Mouse (Mus musculus): ENCODE data around the gene BC147527. TPM values are rescaled to one million over a fixed set of nuclear protein-coding genes. Genes with fewer than 3 reads are reported as not detected.
"Not testable (repeated sequence)": the region's sequence is repeated elsewhere in the genome, so short reads cannot be mapped to it uniquely, and the experiment has no call there.

Gene BC147527
- 0.23 and 0.33 TPM in 2 replicates for polyA plus RNA-seq (2014; fragmentation: Nextera tagmentation; extraction: Ambion mirVana)

DNA sequence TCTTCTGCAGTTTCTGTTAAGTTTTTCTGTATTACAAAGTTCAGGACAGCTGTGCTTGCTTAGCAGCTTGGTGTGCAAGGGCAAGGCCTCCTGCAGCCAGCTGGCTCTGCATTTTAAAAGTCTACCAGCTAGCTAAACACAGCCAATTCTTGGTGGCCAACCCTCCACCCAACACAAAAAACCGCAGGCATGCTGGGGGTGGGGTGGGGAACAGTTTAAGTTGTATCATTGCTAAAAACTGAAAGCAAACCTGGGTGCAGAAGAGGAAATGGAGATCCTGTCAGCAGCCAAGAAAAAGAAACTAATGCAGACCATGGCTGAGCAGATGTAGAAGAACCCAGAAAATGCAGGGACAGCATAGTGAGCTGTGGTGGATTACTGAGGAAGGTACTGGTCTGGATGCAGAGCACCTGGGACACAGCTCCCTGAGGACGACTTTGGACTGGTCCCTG is at the start of gene BC147527:
Gene BC147527 (plus strand): TSS at position 402 of the 452 bp plus-strand sequence.
- ATAC-seq (no peak), DNase-seq (ENCODE audit: low spot score) (no peak)
- no peak within 1 kb of the TSS for H3K4me2 ChIP-seq (ENCODE audit: low read length)
- no peaks in the 10 kb centered on the region for H3K9me3 ChIP-seq (replicated peaks; ENCODE audit: control insufficient read depth, low read length)
- H3K36me3 ChIP-seq (ENCODE audit: control insufficient read depth, insufficient read depth, low read length) = no peaks in the 10 kb centered on the region
- H3K27me3 ChIP-seq (replicated peaks; ENCODE audit: control insufficient read depth, insufficient read depth, low read length) = no peaks in the 10 kb centered on the region
- no peak within 1 kb of the TSS for H3K4me3 ChIP-seq (ENCODE audit: low read depth, low read length)
- WGBS = 46% methylated on average over 2 of the region's 2 CpGs
- H3K9ac ChIP-seq (ENCODE audit: low read length) = no peak within 1 kb of the TSS
- H3K4me1 ChIP-seq (ENCODE audit: control insufficient read depth, insufficient read depth, low read length) = no peaks in the 10 kb centered on the region
- no peak within 1 kb of the TSS for H3K27ac ChIP-seq (ENCODE audit: low read depth, low read length)

DNA sequence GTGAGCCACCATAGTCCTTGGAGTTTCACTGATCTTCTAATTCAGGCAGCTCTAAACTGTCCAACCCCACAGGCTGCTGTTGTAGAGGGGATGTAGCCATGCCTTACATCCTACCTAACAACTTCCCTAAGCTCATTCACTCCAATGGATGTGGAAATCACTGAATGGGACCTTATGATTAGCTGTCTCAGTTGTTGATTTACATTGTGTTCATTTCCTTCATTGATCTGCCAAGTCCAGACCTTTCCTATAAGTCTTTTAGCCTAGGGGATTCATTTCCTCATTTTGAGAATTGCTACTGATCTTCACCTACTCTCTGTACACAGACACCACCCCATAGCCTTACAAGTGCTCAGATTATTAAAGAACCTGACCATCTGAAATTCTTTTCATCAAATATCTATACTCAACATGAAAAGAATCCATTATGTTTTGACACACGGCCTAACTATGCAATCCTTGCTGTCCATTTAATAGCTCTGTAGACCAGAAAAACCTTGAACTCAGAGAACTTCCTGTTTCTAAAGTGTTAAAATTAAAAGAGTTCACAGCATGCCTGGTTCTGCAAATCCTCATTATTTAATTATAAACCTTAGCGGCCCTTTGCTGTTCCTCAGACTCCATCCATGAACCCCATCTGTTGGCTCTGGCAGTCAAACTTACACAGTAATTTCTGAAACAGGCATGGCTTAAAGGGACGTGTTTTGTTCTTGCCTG is 48.8 kb upstream of the BC147527 start:
- H3K27ac ChIP-seq (ENCODE audit: low read depth, low read length); H3K36me3 ChIP-seq (ENCODE audit: control insufficient read depth, insufficient read depth, low read length); H3K27me3 ChIP-seq (replicated peaks; ENCODE audit: control insufficient read depth, insufficient read depth, low read length); DNase-seq (ENCODE audit: low spot score); H3K4me2 ChIP-seq (ENCODE audit: low read length); H3K9me3 ChIP-seq (replicated peaks; ENCODE audit: control insufficient read depth, low read length); H3K9ac ChIP-seq (ENCODE audit: low read length); ATAC-seq; H3K4me3 ChIP-seq (ENCODE audit: low read depth, low read length); H3K4me1 ChIP-seq (ENCODE audit: control insufficient read depth, insufficient read depth, low read length): not testable (repeated sequence)
- 83% methylated on average over 2 of the region's 3 CpGs for WGBS

DNA sequence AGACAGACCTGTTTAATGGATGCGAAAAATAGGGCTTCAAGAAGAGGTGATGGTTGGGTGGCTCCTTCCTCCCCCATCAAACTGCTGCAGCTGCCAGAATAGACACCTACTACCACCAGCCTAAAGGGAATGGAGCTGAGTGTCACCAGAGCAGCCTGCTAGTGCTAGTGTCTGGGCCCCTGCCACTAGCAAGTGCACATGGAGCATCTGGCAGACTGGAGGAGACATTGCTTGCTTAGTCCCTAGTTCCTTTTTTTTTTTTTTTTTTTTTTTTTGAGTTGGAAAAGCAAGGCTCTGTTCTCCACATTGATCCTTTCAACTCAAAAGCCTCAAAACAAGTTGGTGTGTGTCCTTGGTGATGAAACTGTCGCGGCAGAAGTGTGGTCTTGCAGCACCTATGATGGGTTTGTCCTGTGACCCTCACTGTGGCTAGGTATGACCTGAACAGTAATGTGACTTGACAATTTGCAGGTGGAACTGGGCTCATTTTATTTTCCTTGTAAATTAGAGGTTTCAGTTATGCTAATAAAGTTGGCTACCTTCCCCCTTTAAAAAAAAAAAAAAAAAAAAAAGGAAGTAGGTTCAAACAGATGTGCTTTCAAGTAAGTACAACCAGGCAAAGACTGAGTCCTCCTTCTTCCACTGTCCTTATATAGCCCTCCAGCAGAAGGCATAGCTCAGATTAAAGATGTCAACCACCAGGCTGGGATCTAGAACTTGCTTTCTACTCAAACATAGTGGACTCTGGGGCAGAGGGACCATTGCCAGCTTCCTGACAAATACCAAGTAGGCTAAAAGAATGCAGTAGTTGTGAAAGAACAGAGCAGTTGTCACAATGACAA is 41.2 kb upstream of the BC147527 start:
- 92% methylated on average over 3 of the region's 3 CpGs for WGBS
- ATAC-seq; H3K9me3 ChIP-seq (replicated peaks; ENCODE audit: control insufficient read depth, low read length); H3K4me1 ChIP-seq (ENCODE audit: control insufficient read depth, insufficient read depth, low read length); H3K27me3 ChIP-seq (replicated peaks; ENCODE audit: control insufficient read depth, insufficient read depth, low read length); DNase-seq (ENCODE audit: low spot score); H3K27ac ChIP-seq (ENCODE audit: low read depth, low read length); H3K4me3 ChIP-seq (ENCODE audit: low read depth, low read length); H3K4me2 ChIP-seq (ENCODE audit: low read length); H3K36me3 ChIP-seq (ENCODE audit: control insufficient read depth, insufficient read depth, low read length); H3K9ac ChIP-seq (ENCODE audit: low read length): not testable (repeated sequence)

DNA sequence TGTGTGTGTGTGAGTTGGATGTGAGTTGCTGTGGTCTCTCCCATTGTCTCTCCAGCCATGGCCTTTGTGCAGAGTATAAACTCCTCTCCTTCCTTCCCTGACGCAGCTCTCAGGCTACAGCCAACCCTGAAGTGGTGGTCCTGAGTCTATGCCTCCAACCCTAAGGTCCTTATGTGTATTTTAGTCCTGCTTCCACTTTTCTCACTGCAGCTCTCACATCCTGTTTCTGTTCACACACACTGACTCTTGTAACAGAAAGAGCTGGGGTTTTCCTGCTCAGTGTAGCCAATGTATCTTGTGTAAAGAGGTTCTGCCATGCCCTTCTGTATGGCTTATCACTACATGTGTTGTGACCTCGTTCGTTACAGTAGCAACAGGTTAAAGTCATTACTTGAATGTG is 40.5 kb upstream of the BC147527 start:
- H3K27me3 ChIP-seq (replicated peaks; ENCODE audit: control insufficient read depth, insufficient read depth, low read length); H3K36me3 ChIP-seq (ENCODE audit: control insufficient read depth, insufficient read depth, low read length); DNase-seq (ENCODE audit: low spot score); H3K9me3 ChIP-seq (replicated peaks; ENCODE audit: control insufficient read depth, low read length); H3K27ac ChIP-seq (ENCODE audit: low read depth, low read length); H3K4me2 ChIP-seq (ENCODE audit: low read length); H3K9ac ChIP-seq (ENCODE audit: low read length); H3K4me3 ChIP-seq (ENCODE audit: low read depth, low read length); ATAC-seq; H3K4me1 ChIP-seq (ENCODE audit: control insufficient read depth, insufficient read depth, low read length): not testable (repeated sequence)
- WGBS = 72% methylated on average over 3 of the region's 3 CpGs

DNA sequence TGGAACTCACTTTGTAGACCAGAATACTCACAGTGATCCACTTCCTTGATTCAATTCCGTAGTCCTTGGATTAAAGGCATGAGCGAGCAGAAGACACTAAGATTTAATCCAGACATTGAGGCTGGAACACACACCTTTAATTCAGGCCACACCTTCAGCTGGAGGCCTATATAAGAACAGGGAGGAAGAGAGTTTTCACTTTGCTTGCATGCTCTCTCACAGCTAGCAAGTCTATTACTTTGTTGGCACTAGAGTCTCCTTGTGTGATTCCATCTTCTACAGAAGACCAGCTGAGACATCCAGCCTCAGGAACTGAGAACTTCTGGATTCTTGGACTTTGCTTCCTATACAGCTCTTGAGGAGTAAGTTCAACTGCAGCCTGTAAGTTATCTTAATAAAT is 37.3 kb upstream of the BC147527 start, which contains the start of gene AF067061:
Gene AF067061 (plus strand): TSS at position 245 of the 400 bp plus-strand sequence.
- H3K4me1 ChIP-seq (ENCODE audit: control insufficient read depth, insufficient read depth, low read length); H3K27ac ChIP-seq (ENCODE audit: low read depth, low read length); H3K4me3 ChIP-seq (ENCODE audit: low read depth, low read length); H3K36me3 ChIP-seq (ENCODE audit: control insufficient read depth, insufficient read depth, low read length); H3K4me2 ChIP-seq (ENCODE audit: low read length); H3K9ac ChIP-seq (ENCODE audit: low read length); H3K27me3 ChIP-seq (replicated peaks; ENCODE audit: control insufficient read depth, insufficient read depth, low read length); H3K9me3 ChIP-seq (replicated peaks; ENCODE audit: control insufficient read depth, low read length); DNase-seq (ENCODE audit: low spot score); ATAC-seq: not testable (repeated sequence)
- WGBS = 89% methylated on average over 2 of the region's 2 CpGs

DNA sequence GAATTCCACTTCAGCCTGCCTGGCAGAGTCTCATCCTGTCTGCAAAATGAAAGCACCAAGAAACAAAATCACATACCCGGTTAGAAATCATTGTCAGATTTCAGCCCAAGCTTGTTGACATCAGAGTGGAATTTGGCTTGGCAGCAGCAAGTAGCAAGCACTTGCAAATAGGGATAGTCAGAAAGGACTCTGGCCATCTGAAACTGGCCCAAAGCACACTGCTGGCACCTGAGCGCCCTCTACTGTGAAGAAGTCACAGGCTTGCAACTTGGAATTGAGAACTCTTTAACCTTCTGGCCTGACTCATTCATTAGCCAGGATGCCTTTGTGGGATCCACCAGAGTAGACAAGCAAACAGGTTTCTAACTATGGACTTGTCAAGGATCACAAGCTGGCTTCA is 22.4 kb upstream of the BC147527 start:
- H3K4me2 ChIP-seq (ENCODE audit: low read length); H3K4me1 ChIP-seq (ENCODE audit: control insufficient read depth, insufficient read depth, low read length); H3K9me3 ChIP-seq (replicated peaks; ENCODE audit: control insufficient read depth, low read length); H3K9ac ChIP-seq (ENCODE audit: low read length); DNase-seq (ENCODE audit: low spot score); H3K27me3 ChIP-seq (replicated peaks; ENCODE audit: control insufficient read depth, insufficient read depth, low read length); H3K27ac ChIP-seq (ENCODE audit: low read depth, low read length); H3K36me3 ChIP-seq (ENCODE audit: control insufficient read depth, insufficient read depth, low read length); H3K4me3 ChIP-seq (ENCODE audit: low read depth, low read length); ATAC-seq: not testable (repeated sequence)
- 21% methylated on average over 2 of the region's 2 CpGs for WGBS

DNA sequence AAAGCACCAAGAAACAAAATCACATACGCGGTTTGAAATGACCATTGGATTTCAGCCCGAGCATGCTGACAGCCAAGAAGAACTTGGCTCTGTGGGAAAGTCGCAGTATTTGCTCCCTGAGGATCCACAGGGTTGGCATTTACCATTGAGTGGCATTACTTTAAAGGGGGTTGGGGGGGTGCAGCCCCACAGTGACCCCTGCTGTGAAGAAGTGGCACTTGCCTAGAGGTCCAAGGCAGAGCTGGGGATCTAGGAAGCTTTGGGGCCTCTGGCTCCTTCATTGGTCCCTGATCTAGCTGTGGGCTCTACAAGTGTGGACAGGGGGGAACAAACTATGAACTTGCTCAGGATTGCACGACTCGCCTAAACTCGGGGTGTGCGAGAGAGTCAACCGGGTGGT is 21.4 kb upstream of the BC147527 start:
- no peak overlapping the region for H3K27ac ChIP-seq (ENCODE audit: low read depth, low read length)
- H3K4me2 ChIP-seq (ENCODE audit: low read length) = no peak overlapping the region
- DNase-seq (ENCODE audit: low spot score) (no peak), ATAC-seq (no peak)
- H3K27me3 ChIP-seq (replicated peaks; ENCODE audit: control insufficient read depth, insufficient read depth, low read length) = no peaks in the 10 kb centered on the region
- H3K9me3 ChIP-seq (replicated peaks; ENCODE audit: control insufficient read depth, low read length) = no peaks in the 10 kb centered on the region
- H3K4me1 ChIP-seq (ENCODE audit: control insufficient read depth, insufficient read depth, low read length) = no peaks in the 10 kb centered on the region
- no peak overlapping the region for H3K9ac ChIP-seq (ENCODE audit: low read length)
- H3K4me3 ChIP-seq (ENCODE audit: low read depth, low read length) = no peak overlapping the region
- 94% methylated on average over 9 of the region's 9 CpGs for WGBS
- H3K36me3 ChIP-seq (ENCODE audit: control insufficient read depth, insufficient read depth, low read length) = no peaks in the 10 kb centered on the region

DNA sequence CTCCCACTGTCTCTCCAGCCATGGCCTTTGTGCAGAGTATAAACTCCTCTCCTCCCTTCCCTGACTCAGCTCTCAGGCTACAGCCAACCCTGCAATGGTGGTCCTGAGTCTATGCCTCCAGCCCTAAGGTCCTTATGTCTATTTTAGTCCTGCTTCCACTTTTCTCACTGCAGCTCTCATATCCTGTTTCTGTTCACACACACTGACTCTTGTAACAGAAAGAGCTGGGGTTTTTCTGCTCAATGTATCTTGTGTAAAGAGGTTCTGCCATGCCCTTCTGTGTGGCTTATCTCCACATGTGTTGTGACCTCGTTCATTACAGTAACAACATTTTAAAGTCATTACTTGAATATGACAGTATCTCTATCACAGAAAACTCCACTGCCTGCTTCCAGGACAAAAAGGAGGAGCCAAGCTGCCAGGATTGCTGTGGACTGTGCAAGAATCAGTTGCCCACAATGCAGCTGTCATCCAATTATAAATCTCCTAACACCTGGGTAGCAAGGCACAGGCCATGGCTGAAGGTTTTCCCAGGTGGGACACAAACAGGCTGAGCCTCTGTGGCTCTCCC is 783 bp upstream of the BC147527 start:
- Histone ChIP-seq H3K27me3 (replicated peaks; ENCODE audit: control insufficient read depth, insufficient read depth, low read length) (no peaks in the 10 kb centered on the region), H3K36me3 (ENCODE audit: control insufficient read depth, insufficient read depth, low read length) (no peaks in the 10 kb centered on the region), H3K4me1 (ENCODE audit: control insufficient read depth, insufficient read depth, low read length) (no peaks in the 10 kb centered on the region), H3K9ac (ENCODE audit: low read length) (no peak overlapping the region), H3K27ac (ENCODE audit: low read depth, low read length) (no peak overlapping the region), H3K9me3 (replicated peaks; ENCODE audit: control insufficient read depth, low read length) (no peaks in the 10 kb centered on the region), H3K4me3 (ENCODE audit: low read depth, low read length) (no peak overlapping the region), H3K4me2 (ENCODE audit: low read length) (no peak overlapping the region)
- 73% methylated on average over 1 of the region's 1 CpGs for WGBS
- ATAC-seq = no peak
- no peak for DNase-seq (ENCODE audit: low spot score)
